Mouse (Mus musculus) cerebellum, adult 2 months (tissue): ENCODE measurements around the gene Klhl22.

Source experiments
- CTCF ChIP-seq: fragments of 200-500 bp; IDR thresholded peaks from 2 replicates; pipeline ENCODE4 v1.5.1; 2011; ENCODE audit warnings: low read depth, mild to moderate bottlenecking, control low read depth, low read length, moderate library complexity, borderline replicate concordance; ENCODE audit not compliant: insufficient read depth
- POLR2A ChIP-seq: fragments of 200-500 bp; IDR thresholded peaks from 2 replicates; pipeline ENCODE4 v1.6.1; 2011; ENCODE audit warnings: low read length, control low read depth, borderline replicate concordance; ENCODE audit not compliant: insufficient read depth

GRCm38 (mm10) chr16:17826500-17826899 is 67.1 kb downstream of the Klhl22 start:
- TF ChIP-seq POLR2A (no peak), CTCF (no peak)
